Mouse (Mus musculus): ENCODE measurements around the gene Tuba1c.

Tuba1c gene

GRCm38 (mm10) chr15:99029619-99030584 lies at the start of gene Tuba1c:
Gene Tuba1c, plus strand, starts transcription at chr15:99029891.
- DNase-seq, result no peak

- DNase-seq, result no peak
Measured at GRCm38 (mm10) chr15:98980012-98980614, 49.6 kb upstream of the Tuba1c start.

GRCm38 (mm10) chr15:98982100-98982499 lies 47.6 kb upstream of the Tuba1c start:
- DNase-seq, result no peak

GRCm38 (mm10) chr15:98983431-98984081 lies 46.1 kb upstream of the Tuba1c start:
- DNase-seq, result peak; percentile 32

- DNase-seq, result peak; percentile 41
Measured at GRCm38 (mm10) chr15:98984681-98985080, 45.0 kb upstream of the Tuba1c start.

- DNase-seq, result peak; percentile 75
Measured at GRCm38 (mm10) chr15:98985240-98985981, 44.3 kb upstream of the Tuba1c start.

- no peak for DNase-seq
Measured at GRCm38 (mm10) chr15:98985982-98986715, 43.5 kb upstream of the Tuba1c start.

GRCm38 (mm10) chr15:98987077-98987630 lies 42.5 kb upstream of the Tuba1c start:
- DNase-seq, result no peak

- no peak for DNase-seq
Measured at GRCm38 (mm10) chr15:98987661-98988181, 42.0 kb upstream of the Tuba1c start.

GRCm38 (mm10) chr15:98988787-98989186 lies 40.9 kb upstream of the Tuba1c start:
- DNase-seq, result no peak

- DNase-seq, result no peak
Measured at GRCm38 (mm10) chr15:98989701-98990430, 39.8 kb upstream of the Tuba1c start.

GRCm38 (mm10) chr15:98990669-98991539 lies 38.8 kb upstream of the Tuba1c start:
- DNase-seq, result peak; percentile 41

GRCm38 (mm10) chr15:98991540-98992050 lies 38.1 kb upstream of the Tuba1c start:
- no peak for DNase-seq

- DNase-seq, result peak; percentile 68
Measured at GRCm38 (mm10) chr15:98992086-98992912, 37.4 kb upstream of the Tuba1c start.

GRCm38 (mm10) chr15:98993093-98993793 lies 36.4 kb upstream of the Tuba1c start:
- peak; percentile 94 for DNase-seq

GRCm38 (mm10) chr15:98993865-98994264 lies 35.8 kb upstream of the Tuba1c start:
- DNase-seq, result peak; percentile 88

- peak; percentile 17 for DNase-seq
Measured at GRCm38 (mm10) chr15:98994957-98995520, 34.7 kb upstream of the Tuba1c start.
